Mouse (Mus musculus) E14TG2a.4 (cell line): ENCODE measurements around the gene Atrx.

Experiments
- CTCF ChIP-seq: conservative IDR thresholded peaks from 2 replicates; pipeline ENCODE4 v1.5.1; 2014; ENCODE audit warnings: low read length
- POU5F1 ChIP-seq: IDR thresholded peaks from 2 replicates; pipeline ENCODE4 v1.6.1; 2014; ENCODE audit warnings: low read length, borderline replicate concordance

GRCm38 (mm10) chrX:105794806-105795403 lies 134.3 kb downstream of the Atrx start:
- no peak for TF ChIP-seq CTCF
- no peak for TF ChIP-seq POU5F1
